Mouse (Mus musculus) hindbrain, embryonic 11.5 days (tissue): ENCODE results near the gene Tcf23. TPM values are rescaled to one million over a fixed set of nuclear protein-coding genes. Genes with fewer than 3 reads are reported as not detected.

Experiments used
- ATAC-seq: fragments of 200-750 bp; cut with Nextera tagmentation; 2 replicates; pipeline ENCODE4 v1.8.0; 2017; ENCODE audit warnings: mild to moderate bottlenecking, moderate TSS enrichment, moderate library complexity; ENCODE audit not compliant: low FRiP score
- DNase-seq: peaks from one replicate; pipeline ENCODE4 v3.0.0-alpha.2; 2015; ENCODE audit warnings: low spot score
- H3K27ac ChIP-seq: fragments of 300-500 bp; sonication (generic); 2 replicates; pipeline ENCODE4 v1.5.1; 2014; ENCODE audit warnings: mild to moderate bottlenecking, low read depth, low read length
- H3K27me3 ChIP-seq: fragments of 300-500 bp; sonication (generic); 2 replicates; pipeline ENCODE4 v1.6.1; 2014; ENCODE audit warnings: mild to moderate bottlenecking, low read length, moderate library complexity, mixed read lengths; ENCODE audit not compliant: control insufficient read depth, insufficient read depth
- H3K36me3 ChIP-seq: fragments of 300-500 bp; sonication (generic); 2 replicates; pipeline ENCODE4 v1.6.1; 2014; ENCODE audit warnings: mild to moderate bottlenecking, low read length, moderate library complexity, mixed read lengths; ENCODE audit not compliant: control insufficient read depth, insufficient read depth
- H3K4me1 ChIP-seq: fragments of 300-500 bp; sonication (generic); replicated peaks from 2 replicates; pipeline ENCODE4 v1.6.1; 2014; ENCODE audit warnings: low read length, mixed read lengths; ENCODE audit not compliant: control insufficient read depth, insufficient read depth
- H3K4me2 ChIP-seq: fragments of 300-500 bp; sonication (generic); replicated peaks from 2 replicates; pipeline ENCODE4 v1.6.1; 2014; ENCODE audit warnings: mild to moderate bottlenecking, low read depth, low read length
- H3K4me3 ChIP-seq: fragments of 300-500 bp; sonication (generic); 2 replicates; pipeline ENCODE4 v1.5.1; 2014; ENCODE audit warnings: low read depth, low read length
- H3K9ac ChIP-seq: fragments of 300-500 bp; sonication (generic); 2 replicates; pipeline ENCODE4 v1.6.1; 2014; ENCODE audit warnings: low read depth, low read length
- H3K9me3 ChIP-seq: fragments of 300-500 bp; sonication (generic); 2 replicates; pipeline ENCODE4 v1.6.1; 2016; ENCODE audit warnings: low read length; ENCODE audit not compliant: control insufficient read depth
- WGBS: fragments of 180-500 bp; shearing (Covaris S2); extraction: QIAGEN DNeasy Blood & Tissue Kit; methylation state at CpG from one replicate; pipeline ENCODE4 v1.1.7; 2014; 5-methylcytosine and 5-hydroxymethylcytosine counted together
- polyA plus RNA-seq: library from polyadenylated mRNA; unstranded; fragments of >200 nt; fragmentation: Nextera tagmentation; extraction: Ambion mirVana; gene quantifications from 2 replicates; pipeline ENCODE4 v1.2.1, GENCODE M21; 2014

Gene Tcf23
- polyA plus RNA-seq, 1 experiment from 2014 or later = not detected

- ATAC-seq (no peak), DNase-seq (peak; percentile 2)
- Histone ChIP-seq H3K4me2 (no peak overlapping the region), H3K4me1 (no peaks in the 10 kb centered on the region), H3K4me3 (no peak overlapping the region), H3K9ac (no peak overlapping the region), H3K27me3 (no peaks in the 10 kb centered on the region), H3K36me3 (no peaks in the 10 kb centered on the region), H3K9me3 (no peaks in the 10 kb centered on the region), H3K27ac (no peak overlapping the region)
- WGBS = 35% methylated on average over 1 of the region's 1 CpGs
These were observed 54.2 kb downstream of the Tcf23 start for GRCm38 (mm10) chr5:31022690-31023089.

- H3K27me3 ChIP-seq = no peaks in the 10 kb centered on the region
- WGBS = 13% methylated on average over 4 of the region's 4 CpGs
- no peaks in the 10 kb centered on the region for H3K36me3 ChIP-seq
- H3K4me3 ChIP-seq = no peak overlapping the region
- no peaks in the 10 kb centered on the region for H3K4me1 ChIP-seq
- no peak overlapping the region for H3K9ac ChIP-seq
- no peak for ATAC-seq
- H3K9me3 ChIP-seq = no peaks in the 10 kb centered on the region
- DNase-seq = peak; percentile 7
- H3K4me2 ChIP-seq = no peak overlapping the region
- no peak overlapping the region for H3K27ac ChIP-seq
These were observed 54.8 kb downstream of the Tcf23 start for GRCm38 (mm10) chr5:31023254-31023653.

GRCm38 (mm10) chr5:31024641-31025040 lies 56.2 kb downstream of the Tcf23 start:
- H3K9me3 ChIP-seq = no peaks in the 10 kb centered on the region
- no peak overlapping the region for H3K9ac ChIP-seq
- no peak for DNase-seq
- ATAC-seq = no peak
- no peak overlapping the region for H3K4me3 ChIP-seq
- H3K27me3 ChIP-seq = no peaks in the 10 kb centered on the region
- no peak overlapping the region for H3K27ac ChIP-seq
- no peak overlapping the region for H3K4me2 ChIP-seq
- no peaks in the 10 kb centered on the region for H3K4me1 ChIP-seq
- H3K36me3 ChIP-seq = no peaks in the 10 kb centered on the region

Other genes with a start within 250 kb of the Tcf23 start
- gene Mapre3, start 154.0 kb upstream of the Tcf23 start, polyA plus RNA-seq = 34.1 and 38.2 TPM in 2 replicates
- 33.3 and 37.1 TPM in 2 replicates for gene Tmem214, start 100.7 kb upstream of the Tcf23 start, polyA plus RNA-seq
- 21.5 and 24.0 TPM in 2 replicates for gene Agbl5, start 80.0 kb upstream of the Tcf23 start, polyA plus RNA-seq
- gene Ost4, start 60.9 kb upstream of the Tcf23 start, polyA plus RNA-seq = 335 and 338 TPM in 2 replicates
- 46.0 and 48.5 TPM in 2 replicates for gene Emilin1, start 55.3 kb upstream of the Tcf23 start, polyA plus RNA-seq
- gene Khk, start 47.2 kb upstream of the Tcf23 start, polyA plus RNA-seq = 4.2 and 7.8 TPM in 2 replicates
- 6.9 and 7.6 TPM in 2 replicates for gene Cgref1, start 23.1 kb upstream of the Tcf23 start, polyA plus RNA-seq
- gene Preb, start 8.3 kb upstream of the Tcf23 start, polyA plus RNA-seq = 96.7 and 99.1 TPM in 2 replicates
- gene Atraid, start 79.7 kb downstream of the Tcf23 start, polyA plus RNA-seq = 111 and 117 TPM in 2 replicates
- 6.3 and 7.6 TPM in 2 replicates for gene Slc5a6, start 80.3 kb downstream of the Tcf23 start, polyA plus RNA-seq
- 19.7 and 19.8 TPM in 2 replicates for gene Cad, start 86.1 kb downstream of the Tcf23 start, polyA plus RNA-seq
- gene Dnajc5g, start 137.6 kb downstream of the Tcf23 start, polyA plus RNA-seq = not detected in 2 replicates
- gene Slc30a3, start 139.6 kb downstream of the Tcf23 start, polyA plus RNA-seq = 8.4 and 9.2 TPM in 2 replicates
- 0.10 TPM in 1 of 2 replicates, not detected in the other for gene Trim54, start 148.1 kb downstream of the Tcf23 start, polyA plus RNA-seq
- gene Ucn, start 170.2 kb downstream of the Tcf23 start, polyA plus RNA-seq = not detected in 2 replicates
- 49.9 and 57.1 TPM in 2 replicates for gene Mpv17, start 185.6 kb downstream of the Tcf23 start, polyA plus RNA-seq
- gene Gm29609, start 211.2 kb downstream of the Tcf23 start, polyA plus RNA-seq = 0.46 and 1.4 TPM in 2 replicates
- gene Gtf3c2, start 211.5 kb downstream of the Tcf23 start, polyA plus RNA-seq = 66.4 and 72.6 TPM in 2 replicates
- gene Snx17, start 224.6 kb downstream of the Tcf23 start, polyA plus RNA-seq = 133 and 146 TPM in 2 replicates
- gene Eif2b4, start 224.8 kb downstream of the Tcf23 start, polyA plus RNA-seq = 65.8 and 66.5 TPM in 2 replicates
- gene Zfp513, start 233.6 kb downstream of the Tcf23 start, polyA plus RNA-seq = 4.9 and 5.7 TPM in 2 replicates